Mouse (Mus musculus) embryonic fibroblast, embryonic 13.5 days (primary cell): ENCODE measurements at regions not wholly inside any gene's neighbourhood (a gene's known extent, or its start where the extent isn't known, plus 50 kb on each side); places are given as distances from the start of the nearest gene placed in this dataset.

Source experiments
- H3K27ac ChIP-seq: 2 replicates; pipeline ENCODE4 v1.5.1; 2012; ENCODE audit warnings: low read length, control low read depth, inconsistent platforms; ENCODE audit not compliant: insufficient read depth
- H3K4me1 ChIP-seq: 2 replicates; pipeline ENCODE4 v1.6.1; 2011; ENCODE audit warnings: low read length; ENCODE audit not compliant: control insufficient read depth, insufficient read depth
- H3K4me3 ChIP-seq: 2 replicates; pipeline ENCODE4 v1.5.1; 2011; ENCODE audit warnings: mild to moderate bottlenecking, control low read depth, low read length; ENCODE audit not compliant: insufficient read depth
- CTCF ChIP-seq: IDR thresholded peaks from 2 replicates; pipeline ENCODE4 v1.5.1; 2011; ENCODE audit warnings: mild to moderate bottlenecking, control low read depth, low read length, moderate library complexity, borderline replicate concordance; ENCODE audit not compliant: insufficient read depth
- POLR2A ChIP-seq: IDR thresholded peaks from 2 replicates; pipeline ENCODE4 v1.6.1; 2011; ENCODE audit warnings: low read depth, mild to moderate bottlenecking, control low read depth, low read length, moderate library complexity

GRCm38 (mm10) chr1:77226991-77227515 lies 287.8 kb downstream of the Epha4 start:
- Histone ChIP-seq H3K4me1 (no peaks in the 10 kb centered on the region), H3K27ac (no peak overlapping the region), H3K4me3 (no peak overlapping the region)
- TF ChIP-seq POLR2A (no peak), CTCF (no peak)

GRCm38 (mm10) chr1:77227800-77228199 lies 287.1 kb downstream of the Epha4 start:
- no peaks in the 10 kb centered on the region for H3K4me1 ChIP-seq
- H3K4me3 ChIP-seq, result no peak overlapping the region
- TF ChIP-seq CTCF, result no peak
- no peak for TF ChIP-seq POLR2A
- H3K27ac ChIP-seq, result no peak overlapping the region

GRCm38 (mm10) chr1:77229561-77229960 lies 285.3 kb downstream of the Epha4 start:
- TF ChIP-seq POLR2A (no peak), CTCF (no peak)
- no peak overlapping the region for H3K4me3 ChIP-seq
- H3K4me1 ChIP-seq, result no peaks in the 10 kb centered on the region
- no peak overlapping the region for H3K27ac ChIP-seq

- TF ChIP-seq POLR2A (no peak), CTCF (no peak)
- H3K27ac ChIP-seq, result no peak overlapping the region
- H3K4me1 ChIP-seq, result no peaks in the 10 kb centered on the region
- no peak overlapping the region for H3K4me3 ChIP-seq
These were observed 281.9 kb downstream of the Epha4 start for GRCm38 (mm10) chr1:77233010-77233409.

GRCm38 (mm10) chr1:77244642-77245041 lies 270.2 kb downstream of the Epha4 start:
- Histone ChIP-seq H3K27ac (no peak overlapping the region), H3K4me1 (no peaks in the 10 kb centered on the region), H3K4me3 (no peak overlapping the region)
- no peak for TF ChIP-seq CTCF
- TF ChIP-seq POLR2A, result no peak

GRCm38 (mm10) chr1:77246047-77246446 lies 268.8 kb downstream of the Epha4 start:
- no peak overlapping the region for H3K4me3 ChIP-seq
- H3K27ac ChIP-seq, result no peak overlapping the region
- no peak for TF ChIP-seq CTCF
- no peaks in the 10 kb centered on the region for H3K4me1 ChIP-seq

GRCm38 (mm10) chr1:77254276-77254675 lies 260.6 kb downstream of the Epha4 start:
- no peak overlapping the region for H3K27ac ChIP-seq
- no peak overlapping the region for H3K4me3 ChIP-seq
- H3K4me1 ChIP-seq, result no peaks in the 10 kb centered on the region
- no peak for TF ChIP-seq POLR2A
- no peak for TF ChIP-seq CTCF

GRCm38 (mm10) chr1:77256115-77256842 lies 258.6 kb downstream of the Epha4 start:
- Histone ChIP-seq H3K4me1 (no peaks in the 10 kb centered on the region), H3K27ac (no peak overlapping the region), H3K4me3 (no peak overlapping the region)
- TF ChIP-seq POLR2A, result no peak

- H3K27ac ChIP-seq, result no peak overlapping the region
- H3K4me1 ChIP-seq, result no peaks in the 10 kb centered on the region
- TF ChIP-seq CTCF (no peak), POLR2A (no peak)
- H3K4me3 ChIP-seq, result no peak overlapping the region
These were observed 256.1 kb downstream of the Epha4 start for GRCm38 (mm10) chr1:77258730-77259310.

GRCm38 (mm10) chr1:77259789-77260188 lies 255.1 kb downstream of the Epha4 start:
- TF ChIP-seq POLR2A (no peak), CTCF (no peak)

More at GRCm38 (mm10) chr1:77259789-77260188, 255.1 kb downstream of the Epha4 start:
- Histone ChIP-seq H3K4me3 (no peak overlapping the region), H3K4me1 (no peaks in the 10 kb centered on the region), H3K27ac (no peak overlapping the region)
